Mouse (Mus musculus) brain, adult 2 months (tissue): ENCODE data around the gene Gm9817.

Experiments used
- DNase-seq: peaks from one replicate; pipeline ENCODE4 v3.0.0; 2011; ENCODE audit warnings: low read depth, low spot score

Gene Gm9817

DNA sequence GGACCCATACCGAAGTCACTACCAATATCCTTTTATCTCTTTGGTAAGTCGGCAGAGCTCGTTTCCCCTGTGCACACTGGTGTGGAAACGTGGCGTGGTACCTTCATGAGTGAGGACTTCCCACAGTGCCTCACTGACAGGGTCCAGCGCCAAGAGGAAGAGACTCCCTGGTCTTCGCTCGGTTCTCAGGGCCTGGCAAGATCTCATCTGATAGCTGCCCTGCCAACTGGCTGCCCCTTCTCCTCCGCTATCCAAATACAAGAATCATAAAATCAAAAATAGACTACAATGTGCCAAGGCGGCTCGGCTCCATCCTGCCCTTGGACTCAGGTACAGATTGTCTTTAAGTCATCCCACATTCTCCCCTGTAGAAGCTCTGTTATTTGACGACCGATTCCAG is 11.4 kb downstream of the Gm9817 start:
- no peak for DNase-seq

DNA sequence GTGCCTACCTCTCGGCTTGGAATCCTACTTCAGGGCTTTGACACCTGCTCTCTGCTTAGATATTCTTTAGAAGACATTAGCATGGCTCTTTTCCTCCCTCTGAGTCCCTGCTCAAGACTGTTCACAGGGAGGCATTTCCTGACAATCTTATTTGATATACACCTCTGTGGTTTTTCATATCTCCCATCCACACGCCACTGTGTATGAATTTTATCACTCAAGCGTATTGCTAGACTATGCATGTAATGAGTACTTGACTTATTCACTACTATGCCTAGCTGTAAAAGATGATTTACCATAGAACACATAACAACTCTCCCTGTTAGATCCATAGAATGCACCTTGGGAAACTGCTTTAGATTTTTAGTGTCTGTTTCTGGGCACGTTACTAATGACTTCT is 14.3 kb downstream of the Gm9817 start:
- DNase-seq, result no peak

DNA sequence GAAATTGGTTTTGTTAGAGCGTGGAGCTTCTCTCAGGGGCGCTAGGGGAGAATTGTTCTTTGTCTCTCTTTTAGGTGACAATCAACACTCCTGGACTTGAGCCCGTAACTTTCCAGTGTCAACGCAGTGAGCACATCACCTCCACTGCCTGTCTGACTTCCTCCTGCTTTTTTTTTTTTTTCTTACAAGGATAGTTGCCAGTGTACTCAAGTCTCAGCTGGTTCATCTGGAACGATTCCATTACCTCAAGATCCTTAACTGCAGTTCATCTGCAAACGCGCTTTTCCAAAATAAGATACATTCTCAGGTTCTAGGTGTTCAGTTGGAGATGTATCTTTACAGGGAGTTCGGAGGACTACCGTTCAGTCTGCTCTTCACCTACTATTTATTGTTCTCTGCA is 16.5 kb downstream of the Gm9817 start:
- DNase-seq, result peak; percentile 47

DNA sequence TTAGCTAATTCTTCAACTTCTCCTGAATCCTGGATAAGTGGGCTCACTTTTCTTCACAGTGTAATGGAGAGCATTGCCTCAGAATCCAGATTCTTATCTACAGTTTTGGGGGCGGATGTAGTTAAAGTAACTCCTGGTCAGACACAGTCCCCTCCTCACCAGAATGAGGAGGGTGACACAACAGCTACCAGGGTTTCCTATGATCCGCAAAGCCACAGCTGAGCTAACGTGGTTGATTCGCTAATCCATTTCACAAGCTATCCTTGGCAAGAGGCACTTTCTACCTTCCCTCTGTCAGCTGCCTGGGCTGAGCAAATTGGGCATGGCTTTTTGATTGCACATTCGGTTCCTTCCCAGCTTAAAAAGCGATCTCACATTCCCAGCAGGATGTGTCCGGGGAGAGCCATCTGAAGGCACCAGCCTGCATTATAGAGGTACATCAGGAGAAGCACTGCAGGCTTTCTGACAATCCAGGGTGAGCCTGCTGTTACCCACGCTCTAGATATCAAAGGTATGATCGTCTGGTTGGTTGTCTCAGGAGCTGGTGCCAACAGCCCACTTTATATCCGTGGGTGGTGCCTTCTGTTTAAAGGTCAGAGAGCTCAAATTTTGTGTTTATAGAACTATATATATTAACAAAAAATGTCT is 21.2 kb downstream of the Gm9817 start:
- DNase-seq, result peak; percentile 51

DNA sequence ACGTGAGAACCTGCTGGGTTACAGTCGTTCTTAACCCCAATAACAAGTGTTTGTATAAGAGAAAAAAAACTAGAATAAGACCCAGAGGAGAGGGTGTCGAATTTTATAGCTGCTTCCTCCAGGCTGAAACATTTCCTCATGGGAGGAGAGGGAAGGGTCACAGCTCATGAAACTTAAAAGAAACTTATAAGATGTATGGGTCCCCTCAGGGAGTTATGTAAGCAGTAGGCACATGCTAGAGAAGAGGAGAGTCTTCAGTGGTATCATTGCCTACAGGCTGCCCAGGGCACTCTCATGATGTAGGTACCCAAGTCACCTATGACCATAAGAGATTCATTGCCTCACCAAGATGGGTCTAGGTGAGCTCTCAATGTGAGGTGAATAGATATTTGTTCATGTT is 28.0 kb downstream of the Gm9817 start:
- no peak for DNase-seq

DNA sequence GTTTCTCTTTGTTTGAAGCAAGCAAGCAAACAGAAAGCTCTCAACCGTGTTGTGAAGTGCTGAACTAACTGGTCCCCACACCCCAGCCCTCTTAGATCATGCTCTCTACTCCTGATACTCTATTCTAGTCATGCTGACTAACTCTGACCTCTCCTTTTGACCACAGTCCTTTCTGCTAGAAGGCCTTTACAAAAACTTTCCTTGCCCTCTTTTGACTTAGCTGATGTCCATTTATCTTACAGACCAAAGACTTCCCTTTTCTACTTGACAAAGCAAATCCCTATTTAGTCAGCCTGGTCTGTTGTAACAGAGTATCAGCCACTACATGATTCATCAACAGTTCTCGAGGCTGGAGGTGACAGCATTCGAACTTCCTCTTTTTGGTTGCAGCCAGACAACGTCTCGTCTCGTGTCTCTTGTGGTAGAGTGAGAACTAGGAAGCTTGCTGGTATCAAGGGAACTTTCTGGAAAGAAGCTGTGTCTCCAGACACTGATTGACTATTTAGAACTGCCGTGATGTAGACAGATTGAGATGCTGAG is 30.4 kb downstream of the Gm9817 start:
- DNase-seq, result peak; percentile 64

DNA sequence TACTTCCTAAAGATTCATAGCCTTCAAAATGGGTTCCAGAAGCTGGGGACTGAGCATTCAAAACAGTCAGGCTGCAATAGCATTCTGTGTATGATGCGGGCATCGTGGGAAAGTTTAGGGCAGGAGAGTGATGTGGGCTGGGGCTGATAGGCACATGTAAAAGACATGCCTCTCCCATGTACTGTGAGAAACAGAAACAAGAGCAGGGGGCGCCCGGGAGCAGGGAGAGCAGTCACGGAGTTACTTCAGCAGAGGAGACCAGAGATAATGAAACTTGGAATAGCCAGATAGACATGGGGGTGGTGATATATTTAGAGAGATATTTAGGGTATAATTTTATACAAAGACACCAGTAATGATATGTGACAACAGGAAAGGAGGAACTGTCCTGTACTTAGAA is 39.9 kb downstream of the Gm9817 start:
- no peak for DNase-seq

DNA sequence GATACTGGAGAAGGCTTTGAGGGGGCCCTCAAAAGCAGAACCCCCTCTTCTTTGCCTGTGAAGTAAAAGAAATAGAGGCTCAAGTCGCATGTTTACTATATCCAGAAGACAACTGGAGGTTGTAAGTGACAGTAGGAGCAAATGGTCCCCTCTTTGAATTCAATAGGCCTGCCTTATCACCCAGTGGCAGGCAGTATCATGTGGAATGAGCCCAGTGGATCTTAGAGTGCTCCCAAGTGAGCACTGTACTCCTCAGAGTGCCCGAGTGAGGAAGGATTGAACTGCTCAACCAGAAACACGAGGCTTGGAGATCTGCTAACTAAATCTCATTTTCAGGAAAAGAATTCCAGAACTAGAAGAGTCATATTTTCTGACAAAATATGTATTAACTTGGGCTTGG is 40.3 kb downstream of the Gm9817 start:
- no peak for DNase-seq
